Mouse (Mus musculus) embryonic fibroblast, embryonic 13.5 days (primary cell): ENCODE data around the gene Ahcy.

Experiments
- CTCF ChIP-seq: IDR thresholded peaks from 2 replicates; pipeline ENCODE4 v1.5.1; 2011; ENCODE audit warnings: mild to moderate bottlenecking, control low read depth, low read length, moderate library complexity, borderline replicate concordance; ENCODE audit not compliant: insufficient read depth
- POLR2A ChIP-seq: IDR thresholded peaks from 2 replicates; pipeline ENCODE4 v1.6.1; 2011; ENCODE audit warnings: low read depth, mild to moderate bottlenecking, control low read depth, low read length, moderate library complexity

GRCm38 (mm10) chr2:155056076-155056578 is 18.2 kb downstream of the Ahcy start:
- no peak for TF ChIP-seq POLR2A
- TF ChIP-seq CTCF = no peak
